Mouse (Mus musculus) T-helper 2 cell (primary cell): ENCODE data around the gene Gm21188.
"Not testable (repeated sequence)": the region's sequence is repeated elsewhere in the genome, so short reads cannot be mapped to it uniquely, and the experiment has no call there.

Experiments used
- in situ Hi-C: fragments of 300-600 bp; cut with MboI, MseI; formaldehyde crosslinking; loops from one replicate; pipeline ENCODE4 v1.15.1; 2025; ENCODE audit warnings: high pct_unique_total_duplicates

Gm21188 gene

GRCm38 (mm10) chr13:120026911-120027310 is 25.1 kb downstream of the Gm21188 start, which contains the start of gene Gm36079:
Gene Gm36079, minus strand, starts transcription at chr13:120027011.
- in situ Hi-C loops: not testable (repeated sequence)

- in situ Hi-C loops: not testable (repeated sequence)
These were observed 25.6 kb downstream of the Gm21188 start for GRCm38 (mm10) chr13:120026373-120026772.

- in situ Hi-C loops: not testable (repeated sequence)
These were observed 26.4 kb downstream of the Gm21188 start for GRCm38 (mm10) chr13:120025576-120025975.

GRCm38 (mm10) chr13:120025004-120025403 is 27.0 kb downstream of the Gm21188 start:
- in situ Hi-C loops: not testable (repeated sequence)

- in situ Hi-C loops: not testable (repeated sequence)
These were observed 27.4 kb downstream of the Gm21188 start for GRCm38 (mm10) chr13:120024581-120024980.

- in situ Hi-C loops: not testable (repeated sequence)
These were observed 30.5 kb downstream of the Gm21188 start for GRCm38 (mm10) chr13:120021477-120021876.

- in situ Hi-C loops: not testable (repeated sequence)
These were observed 36.5 kb downstream of the Gm21188 start for GRCm38 (mm10) chr13:120015348-120016007.

GRCm38 (mm10) chr13:120013962-120014361 is 38.0 kb downstream of the Gm21188 start:
- in situ Hi-C loops: not testable (repeated sequence)

- in situ Hi-C loops: not testable (repeated sequence)
These were observed 38.5 kb downstream of the Gm21188 start for GRCm38 (mm10) chr13:120013544-120013943.

- in situ Hi-C loops: not testable (repeated sequence)
These were observed 41.9 kb downstream of the Gm21188 start for GRCm38 (mm10) chr13:120010068-120010467.

- in situ Hi-C loops: not testable (repeated sequence)
These were observed 52.8 kb downstream of the Gm21188 start for GRCm38 (mm10) chr13:119999215-119999614.

- in situ Hi-C loops: not testable (repeated sequence)
These were observed 53.4 kb downstream of the Gm21188 start for GRCm38 (mm10) chr13:119998442-119999086.

- in situ Hi-C loops: not testable (repeated sequence)
These were observed 60.0 kb downstream of the Gm21188 start for GRCm38 (mm10) chr13:119991917-119992496.

GRCm38 (mm10) chr13:119991264-119991663 is 60.7 kb downstream of the Gm21188 start:
- in situ Hi-C loops: not testable (repeated sequence)
